Comparison of ENCODE assay signal across 7 mouse cellular contexts in the genomic region with DNA sequence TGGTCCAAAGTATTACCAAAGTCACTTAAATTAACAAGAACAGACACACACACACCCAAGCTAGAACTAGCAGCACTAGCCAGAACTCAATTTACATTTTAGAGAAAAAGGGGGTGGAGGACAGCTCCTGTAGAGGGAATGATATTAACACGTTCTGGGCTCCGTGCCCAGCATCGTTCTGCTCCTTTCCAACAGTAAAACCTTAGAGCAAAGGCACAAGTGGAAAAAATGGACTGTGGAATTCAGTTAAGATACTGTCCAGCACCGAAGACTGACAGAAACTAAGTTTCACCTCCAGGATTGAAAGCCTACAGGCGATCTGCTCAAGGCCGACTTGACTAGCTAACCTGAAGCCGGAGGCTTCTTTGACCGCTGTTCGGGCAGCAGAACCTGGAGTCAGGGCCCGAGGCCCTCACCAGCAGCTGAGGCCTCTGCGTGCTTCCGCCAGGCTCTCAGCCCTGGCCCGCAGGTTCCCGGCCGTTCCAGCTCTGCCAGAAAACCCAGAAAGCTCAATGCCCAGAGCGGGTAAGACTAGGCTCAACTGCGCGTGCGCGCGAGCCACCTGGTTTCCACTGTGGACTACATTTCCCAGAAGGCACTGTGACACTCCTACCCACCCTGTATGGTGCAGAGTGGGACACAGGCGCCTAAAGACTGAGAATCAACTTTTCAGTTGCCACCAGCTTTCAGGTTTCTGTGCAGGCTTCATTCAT. TPM values are rescaled to one million over a fixed set of nuclear protein-coding genes. Genes with fewer than 3 reads are reported as not detected.
A peak's percentile ranks its signal among the peaks of the same experiment; 100 is the strongest.
DNase-seq lines count a peak whose midpoint lies in the region; ATAC-seq and TF ChIP-seq lines count a peak whose summit lies in the region.

A gene (minus strand): TSS at position 530 of the 713 bp plus-strand sequence.

- 0 out of 2 replicates have a peak, but pooled peaks have one; percentile 18 for TF ChIP-seq POLR2A in bone marrow, adult 2 months (IDR thresholded peaks at IDR 0.05; ENCODE audit: borderline replicate concordance, control insufficient read depth, low read depth, low read length)

- no peak within 1 kb of the TSS; the same call in 1 of the 2 replicates for H3K27ac ChIP-seq in bone marrow, adult 2 months (ENCODE audit: control insufficient read depth, insufficient read depth, low read depth, low read length, poor library complexity)
- peak within 1 kb of the TSS; percentile 91 for H3K27ac ChIP-seq in embryonic facial prominence, embryonic 13.5 days
- H3K27ac ChIP-seq in limb, embryonic 12.5 days: peak within 1 kb of the TSS; percentile 92
- H3K27ac ChIP-seq in midbrain, embryonic 15.5 days: peak within 1 kb of the TSS; percentile 67

- H3K9ac ChIP-seq in embryonic facial prominence, embryonic 13.5 days: peak within 1 kb of the TSS; percentile 69
- H3K9ac ChIP-seq in limb, embryonic 12.5 days (replicated peaks): peak within 1 kb of the TSS; percentile 62
- peak within 1 kb of the TSS; percentile 53 for H3K9ac ChIP-seq in midbrain, embryonic 15.5 days

- peaks cover 5% of the 10 kb centered on the region for H3K27me3 ChIP-seq in embryonic facial prominence, embryonic 13.5 days
- H3K27me3 ChIP-seq in limb, embryonic 12.5 days: peaks cover 16% of the 10 kb centered on the region
- no peaks in the 10 kb centered on the region for H3K27me3 ChIP-seq in midbrain, embryonic 15.5 days (replicated peaks)

- peak within 1 kb of the TSS; percentile 59 for H3K4me2 ChIP-seq in embryonic facial prominence, embryonic 13.5 days
- peak within 1 kb of the TSS; percentile 61 for H3K4me2 ChIP-seq in limb, embryonic 12.5 days
- H3K4me2 ChIP-seq in midbrain, embryonic 15.5 days: peak within 1 kb of the TSS; percentile 55

- no peaks in the 10 kb centered on the region for H3K4me1 ChIP-seq in bone marrow, adult 2 months (ENCODE audit: control insufficient read depth, insufficient read depth, low read length)
- H3K4me1 ChIP-seq in embryonic facial prominence, embryonic 13.5 days: peaks cover 15% of the 10 kb centered on the region
- peaks cover 10% of the 10 kb centered on the region; the same call in 1 of the 2 replicates for H3K4me1 ChIP-seq in limb, embryonic 12.5 days (replicated peaks)
- H3K4me1 ChIP-seq in midbrain, embryonic 15.5 days: peaks cover 13% of the 10 kb centered on the region

- H3K36me3 ChIP-seq in embryonic facial prominence, embryonic 13.5 days: no peaks in the 10 kb centered on the region; the same call in 1 of the 2 replicates
- no peaks in the 10 kb centered on the region for H3K36me3 ChIP-seq in limb, embryonic 12.5 days
- no peaks in the 10 kb centered on the region for H3K36me3 ChIP-seq in midbrain, embryonic 15.5 days (replicated peaks)

- TF ChIP-seq CTCF in bone marrow, adult 2 months (IDR thresholded peaks at IDR 0.05; ENCODE audit: control insufficient read depth, insufficient read depth, low read length): no peak

- peak; percentile 93 for ATAC-seq in embryonic facial prominence, embryonic 13.5 days (ENCODE audit: insufficient number of reproducible peaks, insufficient read depth, low FRiP score, low TSS enrichment, low read depth)
- peak; percentile 95 for ATAC-seq in limb, embryonic 12.5 days (ENCODE audit: insufficient number of reproducible peaks, insufficient read depth, low FRiP score, low TSS enrichment, low read depth)
- peak; percentile 98 for ATAC-seq in midbrain, embryonic 15.5 days (replicated peaks)

- 22% methylated on average over 22 of the region's 22 CpGs for WGBS in bone marrow, adult 2 months
- WGBS in embryonic facial prominence, embryonic 13.5 days: 19% methylated on average over 22 of the region's 22 CpGs
- WGBS in limb, embryonic 12.5 days: 19% methylated on average over 22 of the region's 22 CpGs
- 22% methylated on average over 22 of the region's 22 CpGs for WGBS in midbrain, embryonic 15.5 days

- no peaks in the 10 kb centered on the region for H3K9me3 ChIP-seq in embryonic facial prominence, embryonic 13.5 days
- no peaks in the 10 kb centered on the region for H3K9me3 ChIP-seq in limb, embryonic 12.5 days
- H3K9me3 ChIP-seq in midbrain, embryonic 15.5 days: no peaks in the 10 kb centered on the region

- peak within 1 kb of the TSS; percentile 24 for H3K4me3 ChIP-seq in bone marrow, adult 2 months (replicated peaks; ENCODE audit: control insufficient read depth, low read depth, low read length)
- peak within 1 kb of the TSS; percentile 41 for H3K4me3 ChIP-seq in embryonic facial prominence, embryonic 13.5 days
- H3K4me3 ChIP-seq in limb, embryonic 12.5 days (replicated peaks): peak within 1 kb of the TSS; percentile 41
- H3K4me3 ChIP-seq in midbrain, embryonic 15.5 days: peak within 1 kb of the TSS; percentile 43

- peak; percentile 84 to 87 for DNase-seq in heart, adult 9 months (ENCODE audit: low spot score in 2 of 2)
- DNase-seq in kidney, adult 9 months: peak; percentile 97
- peak; percentile 58 to 68 for DNase-seq in spleen, postnatal 14 days (ENCODE audit: low spot score in 2 of 2)

RNA-seq across cellular contexts. Expression of the gene that starts here (rescaled TPM):
- not detected in 2 replicates for polyA plus RNA-seq in bone marrow, adult 2 months (2011; ENCODE audit: insufficient read depth, insufficient read length, low replicate concordance, missing spikeins)
- 0.73 and 0.77 TPM in 2 replicates for polyA plus RNA-seq in embryonic facial prominence, embryonic 13.5 days (2015; fragmentation: Nextera tagmentation; extraction: Ambion mirVana)
- 1.2 TPM in 2 replicates for polyA plus RNA-seq in limb, embryonic 12.5 days (2016; fragmentation: Nextera tagmentation; extraction: Ambion mirVana)
- polyA plus RNA-seq in midbrain, embryonic 15.5 days (2015; fragmentation: Nextera tagmentation; extraction: Ambion mirVana): 1.5 and 2.0 TPM in 2 replicates

Comparison
In these comparisons a context has a peak if more than half of its experiments do, and no peak if none do; other contexts are left out.
1. Peak in ATAC-seq, H3K4me3 ChIP-seq, H3K27ac ChIP-seq, H3K9ac ChIP-seq and H3K4me2 ChIP-seq in embryonic facial prominence, embryonic 13.5 days; RNA of the gene not detected or under 1 TPM.